Mouse (Mus musculus) ovary, postnatal 36 days (tissue): ENCODE measurements at regions not wholly inside any gene's neighbourhood (a gene's known extent, or its start where the extent isn't known, plus 50 kb on each side); places are given as distances from the start of the nearest gene placed in this dataset.

Experiments used
- DNase-seq: peaks from one replicate; pipeline ENCODE4 v3.0.0; 2022; ENCODE audit warnings: low spot score, mixed read lengths

GRCm38 (mm10) chr13:85639376-85640229, 350.7 kb upstream of the Rasa1 start:
- no peak for DNase-seq

DNA sequence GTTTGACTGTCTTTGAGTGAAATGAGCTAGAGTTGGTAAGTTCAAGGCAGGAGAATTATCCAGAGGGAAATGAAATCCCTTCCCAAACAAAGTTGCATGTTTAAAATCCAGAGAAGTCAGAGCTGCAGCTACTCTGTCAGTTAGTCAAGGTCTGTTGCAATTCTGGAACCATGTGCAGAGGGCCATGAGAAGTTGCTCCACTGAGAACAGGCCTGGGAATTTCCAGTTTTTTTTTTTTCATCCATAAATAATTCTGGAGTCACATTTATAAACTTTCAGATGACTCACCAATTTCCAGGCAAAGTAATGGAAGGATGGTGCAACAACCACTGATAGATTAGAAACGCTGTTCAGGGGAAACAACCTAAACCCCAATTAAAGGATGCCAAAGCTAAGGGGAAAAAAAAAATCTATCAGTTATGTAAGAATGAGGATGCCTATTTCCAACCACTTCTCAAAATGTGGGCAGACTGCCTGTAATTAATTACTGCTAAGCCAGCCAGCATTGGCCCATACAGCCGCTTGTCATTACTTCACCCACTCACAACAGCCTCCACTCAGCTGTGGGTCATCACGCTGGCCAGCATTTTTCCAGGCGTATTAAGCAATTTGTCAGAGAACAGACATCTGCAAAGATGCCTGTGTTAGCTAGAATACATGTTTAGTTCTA, 340.7 kb upstream of the Rasa1 start:
- peak; percentile 4 for DNase-seq
